Mouse (Mus musculus): ENCODE measurements at regions not wholly inside any gene's neighbourhood (a gene's known extent, or its start where the extent isn't known, plus 50 kb on each side); places are given as distances from the start of the nearest gene placed in this dataset.

- no peak for DNase-seq (ENCODE audit: low read depth, low spot score)
Measured at GRCm38 (mm10) chr4:152731082-152731720, 253.5 kb upstream of the Kcnab2 start.

GRCm38 (mm10) chr4:152729421-152729820 lies 251.8 kb upstream of the Kcnab2 start:
- no peak for DNase-seq (ENCODE audit: low read depth, low spot score)

GRCm38 (mm10) chr4:152725881-152726280 lies 248.2 kb upstream of the Kcnab2 start:
- no peak for DNase-seq (ENCODE audit: low read depth, low spot score)

DNA sequence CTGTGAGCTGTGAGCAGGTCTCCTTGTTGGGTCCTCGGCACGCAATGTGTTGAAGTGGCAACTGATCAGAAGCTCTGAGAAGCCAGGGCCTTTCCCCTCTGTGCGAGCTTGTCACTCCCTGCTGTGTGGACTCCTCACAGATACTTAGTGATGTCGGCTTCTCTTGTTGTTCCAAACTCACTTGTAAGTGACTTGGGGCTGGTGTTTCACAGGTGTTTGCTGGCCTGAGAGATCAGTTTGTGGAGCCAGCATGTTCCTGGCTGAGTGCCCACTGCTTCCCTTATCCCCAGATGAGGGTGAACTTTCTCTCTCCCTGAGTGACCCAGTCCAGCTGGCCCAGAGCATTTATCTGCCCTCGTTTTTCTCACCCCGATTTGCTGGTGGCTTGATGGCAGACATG lies 247.8 kb upstream of the Kcnab2 start:
- no peak for DNase-seq (ENCODE audit: low read depth, low spot score)

DNA sequence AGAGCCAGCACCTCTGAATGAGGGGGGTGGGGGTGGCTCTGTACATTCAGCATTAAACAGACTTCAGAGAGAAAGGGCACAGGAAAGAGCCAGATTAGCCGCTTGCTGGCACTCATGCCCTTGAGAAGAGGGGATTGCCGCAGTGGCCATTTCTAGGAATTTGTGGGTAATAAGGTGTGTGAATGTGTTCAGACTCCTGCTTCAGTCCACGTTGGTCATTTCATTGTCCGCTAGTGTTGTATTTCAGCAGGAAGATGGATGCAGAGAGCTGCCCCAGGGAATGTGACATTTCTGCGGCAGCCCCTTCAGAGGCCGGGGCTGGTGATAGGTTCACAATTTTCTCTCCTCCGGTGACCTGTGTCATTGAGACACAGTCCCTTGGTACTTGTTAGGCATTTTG lies 247.1 kb upstream of the Kcnab2 start:
- no peak for DNase-seq (ENCODE audit: low read depth, low spot score)

DNA sequence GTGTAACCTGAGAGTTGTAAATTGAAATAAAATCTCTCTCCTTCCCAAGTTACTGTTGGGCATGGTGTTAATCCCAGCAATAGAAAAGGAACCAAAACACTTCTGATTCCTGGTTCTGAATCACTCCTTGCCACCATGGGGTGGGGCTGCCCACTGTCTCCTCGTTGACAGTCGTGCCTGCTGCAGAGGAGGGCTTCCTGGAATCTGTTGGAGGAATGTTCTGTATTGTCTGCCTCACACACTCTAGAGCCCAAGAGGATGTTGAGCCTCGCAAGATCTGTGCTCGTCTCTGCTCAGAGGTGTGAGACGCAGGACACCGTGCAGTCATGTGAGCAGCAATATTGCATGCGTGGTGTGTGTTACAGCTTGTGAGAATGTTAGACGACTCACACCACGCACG lies 246.4 kb upstream of the Kcnab2 start:
- DNase-seq (ENCODE audit: low read depth, low spot score), result no peak

GRCm38 (mm10) chr4:152720528-152720927 lies 242.9 kb upstream of the Kcnab2 start:
- DNase-seq (ENCODE audit: low read depth, low spot score), result no peak

DNA sequence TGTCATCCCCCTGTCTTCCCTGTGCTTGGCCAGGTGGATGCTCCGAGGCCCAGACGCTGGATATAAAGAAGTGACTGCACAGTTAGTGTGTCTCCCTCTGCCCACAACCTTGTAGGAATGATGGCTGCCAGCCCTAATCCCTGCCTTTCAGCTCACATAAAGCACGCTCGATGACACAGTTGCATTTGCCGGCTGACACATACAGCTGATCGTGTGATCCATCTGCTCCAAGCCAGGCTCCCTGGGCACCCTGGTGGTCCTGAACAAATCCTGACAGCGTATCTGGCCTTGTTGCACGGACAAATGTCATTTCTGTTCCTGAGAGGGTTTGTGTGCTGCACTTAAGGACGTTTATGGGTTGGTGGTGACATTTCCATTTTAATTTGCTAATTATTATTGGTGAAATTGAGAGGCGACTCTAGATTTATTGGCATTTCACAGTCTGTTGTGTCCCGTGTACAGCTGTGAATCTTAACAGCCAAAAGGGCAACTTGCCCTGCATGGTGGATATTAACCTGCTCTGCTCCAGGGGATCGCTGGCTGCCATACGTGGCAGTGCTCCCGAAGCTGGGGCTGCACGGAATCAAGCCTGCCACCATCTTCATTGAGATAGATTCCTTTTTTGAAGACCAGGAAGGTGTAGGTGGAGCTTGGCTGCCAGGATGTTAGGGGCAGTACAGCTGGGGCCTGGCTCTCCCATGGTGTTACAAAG lies 241.9 kb upstream of the Kcnab2 start:
- DNase-seq (ENCODE audit: low read depth, low spot score), result no peak

- DNase-seq (ENCODE audit: low read depth, low spot score), result no peak
Measured at GRCm38 (mm10) chr4:152710339-152710738, 232.7 kb upstream of the Kcnab2 start.

DNA sequence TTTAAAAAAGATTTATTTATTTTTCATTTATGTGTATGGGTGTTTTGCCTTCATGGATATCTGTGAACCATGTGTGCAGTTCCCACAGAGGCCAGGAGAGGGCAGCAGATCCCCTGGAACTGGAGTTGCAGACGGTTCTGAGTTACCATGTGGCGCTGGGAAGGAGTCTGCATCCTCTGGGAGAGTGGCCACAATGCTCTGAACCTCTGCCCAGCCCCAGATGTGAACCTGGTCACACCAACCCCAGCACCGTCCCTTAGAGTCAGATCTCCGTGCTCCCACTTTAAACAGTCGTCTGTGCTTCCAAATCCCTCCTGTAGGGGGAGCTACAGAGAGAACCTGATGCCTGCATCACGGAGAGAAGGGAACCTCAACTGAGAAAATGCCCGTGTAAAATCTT lies 222.5 kb upstream of the Kcnab2 start:
- no peak for DNase-seq (ENCODE audit: low read depth, low spot score)

DNA sequence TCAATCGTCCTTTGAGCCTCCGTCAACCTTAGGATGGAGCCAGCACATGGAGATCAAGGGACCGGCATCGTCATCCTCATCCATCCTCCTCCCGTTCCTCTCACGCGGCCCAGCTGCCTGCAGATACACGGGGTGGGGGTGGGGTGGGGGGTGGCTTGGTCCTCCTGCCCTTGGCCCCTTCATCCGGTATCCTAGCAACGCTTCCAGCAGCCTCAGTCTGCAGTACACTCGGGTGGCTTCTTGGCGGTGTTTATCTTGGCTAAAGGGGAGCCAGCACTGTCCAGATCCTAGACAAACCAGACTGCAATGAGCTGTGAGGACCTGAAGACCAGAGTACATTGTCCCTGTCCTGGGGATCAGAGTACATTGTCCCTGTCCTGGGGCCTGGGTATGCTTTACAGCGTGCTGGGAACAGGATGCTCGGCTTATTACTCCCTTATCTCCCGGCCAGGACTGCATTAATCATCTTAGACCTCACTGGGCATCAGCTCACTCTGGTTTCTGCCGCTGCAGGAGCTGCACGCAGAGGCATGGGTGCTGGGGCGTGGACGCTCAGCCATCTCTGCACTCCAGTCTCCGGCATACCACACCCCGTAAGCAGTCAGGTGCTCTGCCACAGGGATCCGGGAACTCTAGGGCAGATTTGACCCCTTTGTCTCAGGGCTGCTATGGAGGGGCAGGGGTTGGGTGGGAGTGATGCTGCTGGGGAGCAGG lies 219.7 kb upstream of the Kcnab2 start:
- DNase-seq (ENCODE audit: low read depth, low spot score), result no peak

- no peak for DNase-seq (ENCODE audit: low read depth, low spot score)
Measured at GRCm38 (mm10) chr4:152691735-152692134, 214.1 kb upstream of the Kcnab2 start.

DNA sequence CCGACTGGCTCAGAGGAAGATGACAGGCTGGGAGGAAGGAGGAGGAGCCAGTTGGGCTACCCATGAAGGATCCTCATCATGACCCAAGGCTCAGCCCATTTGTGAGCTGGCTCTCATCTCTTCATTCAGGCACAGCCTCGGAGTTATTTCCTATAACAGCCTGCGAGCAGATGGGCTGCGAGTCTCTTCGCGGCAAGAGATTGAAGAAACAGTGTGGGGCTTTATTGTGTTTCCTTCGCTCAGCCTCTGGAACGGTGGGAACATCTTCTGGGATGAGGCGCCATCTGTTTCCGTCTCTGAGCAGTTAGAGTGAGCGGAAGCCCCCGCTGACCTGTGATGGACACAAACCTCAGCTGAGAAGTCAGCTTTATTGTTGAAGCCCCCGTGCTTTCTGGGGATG lies 213.6 kb upstream of the Kcnab2 start:
- no peak for DNase-seq (ENCODE audit: low read depth, low spot score)

DNA sequence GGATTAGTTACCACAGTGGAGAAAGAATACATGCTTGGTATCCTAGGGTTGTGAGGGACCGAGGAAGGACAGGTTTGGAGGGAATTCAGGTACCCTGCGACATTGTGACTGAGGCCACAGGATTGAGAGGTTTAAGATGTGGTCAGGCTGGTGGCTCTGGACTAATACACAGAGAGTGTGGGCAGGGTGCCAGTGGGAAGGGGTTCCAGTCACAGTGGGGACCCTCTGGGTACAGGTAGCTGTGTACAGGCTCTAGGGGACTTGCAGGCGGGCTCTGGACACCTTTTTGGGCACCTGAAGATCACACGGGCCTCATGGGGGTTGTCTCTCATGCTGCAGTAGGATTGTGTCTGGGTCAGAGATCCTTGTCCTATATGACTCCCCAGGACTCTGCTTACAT lies 213.1 kb upstream of the Kcnab2 start:
- no peak for DNase-seq (ENCODE audit: low read depth, low spot score)

DNA sequence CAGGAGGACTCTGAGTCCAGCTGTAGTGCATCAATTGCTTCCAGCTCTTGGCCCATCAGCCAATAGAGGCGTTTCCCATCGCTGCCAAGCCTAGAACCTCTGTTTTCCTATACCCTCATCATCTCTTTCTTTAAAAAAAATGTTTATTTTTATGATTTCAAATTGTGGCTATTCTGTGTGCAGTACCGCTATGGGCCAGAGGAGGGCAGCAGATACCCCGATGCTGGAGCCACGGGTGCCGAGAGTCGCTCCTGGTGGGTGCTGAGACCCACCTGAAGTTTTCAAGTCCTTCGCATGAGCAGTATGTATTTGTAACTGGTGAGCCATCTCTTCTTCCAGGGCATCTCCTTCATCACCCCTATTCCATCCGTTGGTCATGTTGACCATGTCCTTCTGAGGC lies 212.2 kb upstream of the Kcnab2 start:
- no peak for DNase-seq (ENCODE audit: low read depth, low spot score)

DNA sequence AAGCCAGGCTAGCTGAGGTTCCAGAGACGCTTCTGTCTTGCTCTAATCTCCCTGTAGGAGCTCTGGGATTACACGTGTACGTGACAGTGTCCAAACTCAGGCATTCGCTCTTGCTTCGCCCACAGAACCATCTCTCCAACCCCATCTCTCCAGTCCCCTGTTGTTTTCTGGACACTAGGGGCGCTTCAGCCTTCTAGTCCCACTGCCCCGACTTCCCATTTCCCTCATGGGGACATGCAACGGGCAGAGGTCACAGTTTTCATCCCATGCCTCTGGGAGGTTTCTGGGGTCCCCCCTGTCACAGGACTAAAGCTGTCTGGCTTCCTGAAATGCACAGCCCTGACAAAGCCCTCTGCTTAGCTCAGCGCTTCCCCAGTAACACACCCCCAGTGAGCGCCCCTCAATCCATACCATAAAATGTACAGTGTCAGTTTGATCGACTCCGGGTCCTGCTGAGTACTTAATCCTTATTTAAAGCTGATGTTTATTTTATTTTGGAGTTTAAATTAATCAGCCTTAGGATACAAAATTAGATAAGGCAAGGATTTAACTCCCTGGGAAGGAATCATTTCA lies 208.9 kb upstream of the Kcnab2 start:
- DNase-seq (ENCODE audit: low read depth, low spot score), result no peak

- DNase-seq (ENCODE audit: low read depth, low spot score), result no peak
Measured at GRCm38 (mm10) chr4:152674140-152674539, 196.5 kb upstream of the Kcnab2 start.

GRCm38 (mm10) chr4:152663482-152663881 lies 185.8 kb upstream of the Kcnab2 start:
- DNase-seq (ENCODE audit: low read depth, low spot score), result no peak

DNA sequence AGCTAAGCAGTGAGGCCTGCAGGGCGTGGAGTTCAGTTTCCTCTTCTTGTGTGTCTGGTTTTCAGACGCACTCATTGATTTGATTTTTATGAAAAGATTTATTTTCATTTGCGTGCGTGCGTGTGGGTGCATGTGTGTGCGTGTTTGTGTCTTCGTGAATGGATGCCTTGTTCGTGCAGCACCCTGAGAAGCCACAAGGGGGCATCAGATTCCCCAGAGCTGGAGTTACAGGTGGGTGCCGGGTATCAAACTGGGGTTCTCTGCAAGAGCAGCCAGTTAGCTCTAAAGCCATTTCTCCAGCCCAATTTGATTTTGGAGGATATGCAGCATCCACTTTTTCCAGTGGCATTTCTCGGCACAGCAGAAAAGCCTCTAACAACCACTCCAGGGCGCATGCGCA lies 185.4 kb upstream of the Kcnab2 start:
- no peak for DNase-seq (ENCODE audit: low read depth, low spot score)

DNA sequence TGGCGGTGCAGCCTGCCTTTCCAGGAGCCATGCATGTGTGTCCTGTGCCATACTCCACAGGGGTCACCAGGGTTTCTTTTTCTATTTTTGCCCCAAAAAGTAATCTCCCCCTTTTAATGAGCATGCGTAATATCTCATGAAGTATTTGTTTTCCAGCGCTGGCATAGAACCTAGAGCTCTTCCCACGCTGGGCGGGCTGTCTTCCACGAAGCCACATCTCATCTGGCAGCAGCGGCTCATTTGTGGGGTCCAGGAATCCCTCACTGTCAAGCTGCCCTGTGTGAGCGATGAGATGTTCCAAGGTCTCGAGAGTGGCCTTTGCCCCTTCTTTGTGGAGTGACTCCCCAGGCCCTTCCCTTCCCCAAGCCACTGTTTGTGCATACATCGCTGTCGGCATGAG lies 184.8 kb upstream of the Kcnab2 start:
- no peak for DNase-seq (ENCODE audit: low read depth, low spot score)

DNA sequence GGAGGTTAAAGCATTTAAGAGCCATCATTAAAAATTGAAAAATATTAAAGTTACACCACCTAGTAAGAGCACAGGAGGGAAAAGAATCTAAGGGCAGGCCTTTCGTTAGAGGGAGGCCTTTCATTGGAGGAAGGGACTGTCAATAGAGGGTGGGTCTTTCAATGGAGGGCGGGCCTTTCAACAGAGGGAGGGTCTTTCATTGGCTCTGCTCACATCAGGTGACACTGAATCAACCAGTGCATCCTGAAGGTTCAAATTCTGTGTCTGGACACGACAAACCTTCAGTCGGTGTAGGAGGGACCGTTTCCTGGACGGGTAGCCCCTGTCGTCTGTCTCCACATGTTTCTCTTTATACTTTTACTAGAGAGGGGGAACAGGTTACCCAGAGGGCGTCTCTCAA lies 172.5 kb upstream of the Kcnab2 start:
- DNase-seq (ENCODE audit: low read depth, low spot score), result no peak

DNA sequence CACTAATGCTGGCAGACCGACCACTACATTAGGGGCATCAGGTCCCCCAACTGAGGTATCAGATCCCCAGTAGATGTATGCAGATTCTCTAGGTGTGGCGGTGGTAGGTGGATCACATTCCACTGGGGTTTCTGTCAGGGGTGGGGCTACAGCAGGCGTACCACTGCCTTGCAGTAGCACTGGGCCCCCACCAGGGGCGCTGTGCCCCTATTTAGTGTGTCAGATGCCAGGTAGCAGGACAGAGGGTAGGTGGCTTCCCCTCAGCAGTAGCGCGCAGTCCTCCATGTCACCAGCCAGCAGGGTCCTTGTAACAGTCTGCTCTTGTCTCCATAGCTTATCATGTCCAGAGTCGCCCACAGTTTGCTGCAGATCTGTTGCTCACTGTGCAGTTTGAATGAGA lies 169.9 kb upstream of the Kcnab2 start:
- no peak for DNase-seq (ENCODE audit: low read depth, low spot score)

DNA sequence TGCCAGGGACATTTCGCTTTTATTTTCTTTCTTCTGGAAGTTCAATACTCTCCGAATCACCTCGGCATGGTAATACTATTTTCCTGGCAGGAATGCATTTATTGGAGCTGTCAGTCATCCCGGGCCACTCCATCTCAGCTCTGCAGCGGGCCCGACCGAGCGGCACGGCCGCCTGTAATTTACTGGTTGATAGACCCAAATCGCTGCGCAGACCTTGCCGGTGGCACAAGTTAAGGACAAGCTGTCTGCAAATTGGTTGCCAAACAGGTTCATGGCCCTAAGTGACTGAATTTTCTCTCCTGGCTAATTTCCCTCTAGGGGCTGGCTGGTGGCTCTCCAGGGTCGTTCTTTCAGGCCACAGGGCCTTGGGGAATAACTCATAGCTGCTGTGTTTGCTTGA lies 169.4 kb upstream of the Kcnab2 start:
- DNase-seq (ENCODE audit: low read depth, low spot score), result no peak

All from skeletal muscle tissue, adult 2 months (tissue).